Mouse (Mus musculus): ENCODE data around the gene Srebf2. TPM values are rescaled to one million over a fixed set of nuclear protein-coding genes. Genes with fewer than 3 reads are reported as not detected.

The Srebf2 gene
- polyA plus RNA-seq, 1 experiment from 2014 or later: 73.8 TPM

GRCm38 (mm10) chr15:82167201-82168168 lies 20.5 kb downstream of the Srebf2 start:
- H3K27me3 ChIP-seq: no peaks in the 10 kb centered on the region
- H3K4me3 ChIP-seq: no peak overlapping the region
- peaks cover 68% of the 10 kb centered on the region for H3K4me1 ChIP-seq (replicated peaks)
- H3K9ac ChIP-seq: no peak overlapping the region
- peaks cover 14% of the 10 kb centered on the region for H3K36me3 ChIP-seq
- 0 out of 2 replicates have a peak overlapping the region, but pooled peaks have one; percentile 6 for H3K4me2 ChIP-seq
- 53% methylated on average over 23 of the region's 23 CpGs for WGBS
- 0 out of 2 replicates have a peak overlapping the region, but pooled peaks have one; percentile 28 for H3K27ac ChIP-seq
- ATAC-seq (replicated peaks; ENCODE audit: insufficient number of reproducible peaks, insufficient read depth, low FRiP score, low read depth): no peak
- no peaks in the 10 kb centered on the region for H3K9me3 ChIP-seq (replicated peaks)

- Histone ChIP-seq H3K27me3 (no peaks in the 10 kb centered on the region), H3K36me3 (peaks cover 33% of the 10 kb centered on the region), H3K4me2 (peak overlapping the region; percentile 26), H3K9me3 (replicated peaks) (no peaks in the 10 kb centered on the region), H3K4me3 (no peak overlapping the region), H3K4me1 (replicated peaks) (peaks cover 56% of the 10 kb centered on the region), H3K9ac (no peak overlapping the region), H3K27ac (peak overlapping the region; percentile 77)
- WGBS: 66% methylated on average over 5 of the region's 5 CpGs
- no peak for ATAC-seq (replicated peaks; ENCODE audit: insufficient number of reproducible peaks, insufficient read depth, low FRiP score, low read depth)
Measured at GRCm38 (mm10) chr15:82169671-82170070, 22.7 kb downstream of the Srebf2 start.

- peak overlapping the region; percentile 26; the same call in 1 of the 2 replicates for H3K4me2 ChIP-seq
- H3K27me3 ChIP-seq: no peaks in the 10 kb centered on the region
- H3K4me1 ChIP-seq (replicated peaks): peaks cover 49% of the 10 kb centered on the region
- peak overlapping the region; percentile 77 for H3K27ac ChIP-seq
- H3K4me3 ChIP-seq: no peak overlapping the region
- peak; percentile 33 for ATAC-seq (replicated peaks; ENCODE audit: insufficient number of reproducible peaks, insufficient read depth, low FRiP score, low read depth)
- no peak overlapping the region for H3K9ac ChIP-seq
- WGBS: 75% methylated on average over 36 of the region's 36 CpGs
- H3K9me3 ChIP-seq (replicated peaks): no peaks in the 10 kb centered on the region
- H3K36me3 ChIP-seq: peaks cover 43% of the 10 kb centered on the region
Measured at GRCm38 (mm10) chr15:82170437-82171377, 23.7 kb downstream of the Srebf2 start.

- Histone ChIP-seq H3K4me2 (no peak overlapping the region), H3K27ac (no peak overlapping the region), H3K27me3 (no peaks in the 10 kb centered on the region), H3K36me3 (peaks cover 61% of the 10 kb centered on the region), H3K4me3 (no peak overlapping the region), H3K9me3 (replicated peaks) (no peaks in the 10 kb centered on the region), H3K9ac (no peak overlapping the region), H3K4me1 (replicated peaks) (peaks cover 34% of the 10 kb centered on the region)
- 68% methylated on average over 8 of the region's 8 CpGs for WGBS
- no peak for ATAC-seq (replicated peaks; ENCODE audit: insufficient number of reproducible peaks, insufficient read depth, low FRiP score, low read depth)
Measured at GRCm38 (mm10) chr15:82172648-82173047, 25.7 kb downstream of the Srebf2 start.

- ATAC-seq (replicated peaks; ENCODE audit: insufficient number of reproducible peaks, insufficient read depth, low FRiP score, low read depth): no peak
- peaks cover 85% of the 10 kb centered on the region for H3K36me3 ChIP-seq
- H3K27me3 ChIP-seq: no peaks in the 10 kb centered on the region
- no peak overlapping the region for H3K4me3 ChIP-seq
- H3K4me1 ChIP-seq (replicated peaks): peaks cover 18% of the 10 kb centered on the region
- no peak overlapping the region for H3K27ac ChIP-seq
- 90% methylated on average over 9 of the region's 9 CpGs for WGBS
- H3K9me3 ChIP-seq (replicated peaks): no peaks in the 10 kb centered on the region
- H3K4me2 ChIP-seq: no peak overlapping the region
- H3K9ac ChIP-seq: no peak overlapping the region
Measured at GRCm38 (mm10) chr15:82175091-82175490, 28.1 kb downstream of the Srebf2 start.

- H3K27ac ChIP-seq: no peak overlapping the region
- H3K27me3 ChIP-seq: no peaks in the 10 kb centered on the region
- peaks cover 17% of the 10 kb centered on the region for H3K4me1 ChIP-seq (replicated peaks)
- peaks cover 94% of the 10 kb centered on the region for H3K36me3 ChIP-seq
- H3K9me3 ChIP-seq (replicated peaks): no peaks in the 10 kb centered on the region
- no peak for ATAC-seq (replicated peaks; ENCODE audit: insufficient number of reproducible peaks, insufficient read depth, low FRiP score, low read depth)
- WGBS: 88% methylated on average over 7 of the region's 7 CpGs
- H3K4me2 ChIP-seq: no peak overlapping the region
- H3K9ac ChIP-seq: no peak overlapping the region
- H3K4me3 ChIP-seq: no peak overlapping the region
Measured at GRCm38 (mm10) chr15:82177743-82178290, 30.8 kb downstream of the Srebf2 start.

- H3K36me3 ChIP-seq: peaks cover 77% of the 10 kb centered on the region
- H3K9me3 ChIP-seq (replicated peaks): no peaks in the 10 kb centered on the region
- no peak for ATAC-seq (replicated peaks; ENCODE audit: insufficient number of reproducible peaks, insufficient read depth, low FRiP score, low read depth)
- no peaks in the 10 kb centered on the region for H3K27me3 ChIP-seq
- H3K4me2 ChIP-seq: no peak overlapping the region
- peak overlapping the region; percentile 44 for H3K27ac ChIP-seq
- H3K4me1 ChIP-seq (replicated peaks): peaks cover 46% of the 10 kb centered on the region
- no peak overlapping the region for H3K4me3 ChIP-seq
- H3K9ac ChIP-seq: no peak overlapping the region
- WGBS: 43% methylated on average over 5 of the region's 5 CpGs
Measured at GRCm38 (mm10) chr15:82181131-82181530, 34.1 kb downstream of the Srebf2 start.

- H3K36me3 ChIP-seq: peaks cover 69% of the 10 kb centered on the region
- H3K4me1 ChIP-seq (replicated peaks): peaks cover 55% of the 10 kb centered on the region
- ATAC-seq (replicated peaks; ENCODE audit: insufficient number of reproducible peaks, insufficient read depth, low FRiP score, low read depth): no peak
- H3K27me3 ChIP-seq: no peaks in the 10 kb centered on the region
- no peak overlapping the region for H3K27ac ChIP-seq
- H3K9me3 ChIP-seq (replicated peaks): no peaks in the 10 kb centered on the region
- no peak overlapping the region for H3K4me3 ChIP-seq
- no peak overlapping the region for H3K4me2 ChIP-seq
- WGBS: 94% methylated on average over 4 of the region's 4 CpGs
- no peak overlapping the region for H3K9ac ChIP-seq
Measured at GRCm38 (mm10) chr15:82182311-82182710, 35.3 kb downstream of the Srebf2 start.

GRCm38 (mm10) chr15:82183596-82183995 lies 36.6 kb downstream of the Srebf2 start:
- Histone ChIP-seq H3K9me3 (replicated peaks) (no peaks in the 10 kb centered on the region), H3K4me1 (replicated peaks) (peaks cover 60% of the 10 kb centered on the region), H3K9ac (no peak overlapping the region), H3K36me3 (peaks cover 57% of the 10 kb centered on the region), H3K4me3 (no peak overlapping the region), H3K27ac (no peak overlapping the region), H3K27me3 (no peaks in the 10 kb centered on the region), H3K4me2 (no peak overlapping the region)
- ATAC-seq (replicated peaks; ENCODE audit: insufficient number of reproducible peaks, insufficient read depth, low FRiP score, low read depth): no peak
- 70% methylated on average over 10 of the region's 10 CpGs for WGBS

- H3K4me1 ChIP-seq (replicated peaks): peaks cover 60% of the 10 kb centered on the region
- no peak overlapping the region for H3K4me3 ChIP-seq
- H3K36me3 ChIP-seq: peaks cover 52% of the 10 kb centered on the region
- no peaks in the 10 kb centered on the region for H3K27me3 ChIP-seq
- H3K9me3 ChIP-seq (replicated peaks): no peaks in the 10 kb centered on the region
- no peak overlapping the region for H3K27ac ChIP-seq
- no peak for ATAC-seq (replicated peaks; ENCODE audit: insufficient number of reproducible peaks, insufficient read depth, low FRiP score, low read depth)
- H3K9ac ChIP-seq: no peak overlapping the region
- 46% methylated on average over 7 of the region's 7 CpGs for WGBS
- H3K4me2 ChIP-seq: no peak overlapping the region
Measured at GRCm38 (mm10) chr15:82184183-82184582, 37.2 kb downstream of the Srebf2 start.

- no peak overlapping the region for H3K4me3 ChIP-seq
- H3K4me2 ChIP-seq: no peak overlapping the region
- no peaks in the 10 kb centered on the region for H3K27me3 ChIP-seq
- peaks cover 47% of the 10 kb centered on the region for H3K36me3 ChIP-seq
- peaks cover 63% of the 10 kb centered on the region for H3K4me1 ChIP-seq (replicated peaks)
- 77% methylated on average over 10 of the region's 10 CpGs for WGBS
- H3K9ac ChIP-seq: no peak overlapping the region
- no peak for ATAC-seq (replicated peaks; ENCODE audit: insufficient number of reproducible peaks, insufficient read depth, low FRiP score, low read depth)
- H3K9me3 ChIP-seq (replicated peaks): no peaks in the 10 kb centered on the region
- H3K27ac ChIP-seq: no peak overlapping the region
Measured at GRCm38 (mm10) chr15:82184656-82185055, 37.7 kb downstream of the Srebf2 start.
